Comparison of ENCODE assay signal across 15 mouse cellular contexts in genomic region chr7:90233921-90234320, GRCm38 (mm10). TPM values are rescaled to one million over a fixed set of nuclear protein-coding genes. Genes with fewer than 3 reads are reported as not detected.
A peak's percentile ranks its signal among the peaks of the same experiment; 100 is the strongest.
DNase-seq lines count a peak whose midpoint lies in the region; ATAC-seq and TF ChIP-seq lines count a peak whose summit lies in the region.
"Had no signal": no experiment of that assay in that cellular context is flagged by ENCODE, and none has a peak within 500 bp of the region (broad histone marks: within the 10 kb centered on the region; RNA-seq: fewer than 3 reads in every experiment).

No protein-coding gene starts in this region.

- peak; percentile 42 for DNase-seq in gastrocnemius, adult 18-20 months (ENCODE audit: low spot score)
- DNase-seq in gastrocnemius, postnatal 10 days: no peak
- DNase-seq in embryonic facial prominence, embryonic 11.5 days (ENCODE audit: low spot score): peak; percentile 29
- peak; percentile 18 for DNase-seq in limb, embryonic 14.5 days (ENCODE audit: low spot score)
- no peak for DNase-seq in left cerebral cortex, adult 11 months (ENCODE audit: low spot score)
- no peak for DNase-seq in thymus, postnatal 0 days (ENCODE audit: low spot score)
- no peak for DNase-seq in right cerebral cortex, adult 18-20 months

- 44% methylated on average over 4 of the region's 4 CpGs for WGBS in embryonic facial prominence, embryonic 11.5 days
- WGBS in heart, embryonic 13.5 days: 38% methylated on average over 4 of the region's 4 CpGs
- 28% methylated on average over 4 of the region's 4 CpGs for WGBS in limb, embryonic 14.5 days

- no peak for ATAC-seq in embryonic facial prominence, embryonic 11.5 days (replicated peaks; ENCODE audit: insufficient number of reproducible peaks, low FRiP score, low TSS enrichment, low read depth)
- no peak for ATAC-seq in heart, embryonic 13.5 days (ENCODE audit: extremely low read depth, insufficient number of reproducible peaks, low FRiP score, low TSS enrichment)
- ATAC-seq in limb, embryonic 14.5 days (ENCODE audit: low FRiP score, low read depth): peak; percentile 63; the same call in 1 of the 2 replicates

- H3K4me2 ChIP-seq in embryonic facial prominence, embryonic 11.5 days (ENCODE audit: low read depth, low read length): no peak overlapping the region
- H3K4me2 ChIP-seq in heart, embryonic 13.5 days: no peak overlapping the region
- no peak overlapping the region for H3K4me2 ChIP-seq in limb, embryonic 14.5 days (replicated peaks; ENCODE audit: low read depth, low read length, severe bottlenecking)
- H3K4me2 ChIP-seq: forebrain, embryonic 12.5 days; liver, embryonic 15.5 days had no signal

- no peak overlapping the region for H3K9ac ChIP-seq in embryonic facial prominence, embryonic 11.5 days (replicated peaks; ENCODE audit: low read length)
- H3K9ac ChIP-seq in heart, embryonic 13.5 days: no peak overlapping the region
- no peak overlapping the region for H3K9ac ChIP-seq in limb, embryonic 14.5 days (ENCODE audit: low read depth, low read length, severe bottlenecking)
- H3K9ac ChIP-seq: forebrain, embryonic 12.5 days; liver, embryonic 15.5 days had no signal

- H3K4me3 ChIP-seq in embryonic facial prominence, embryonic 11.5 days (ENCODE audit: low read depth, low read length): no peak overlapping the region
- no peak overlapping the region for H3K4me3 ChIP-seq in heart, embryonic 13.5 days
- no peak overlapping the region for H3K4me3 ChIP-seq in limb, embryonic 14.5 days (replicated peaks; ENCODE audit: low read length)
- H3K4me3 ChIP-seq: forebrain, embryonic 12.5 days; liver, embryonic 15.5 days had no signal

- no peak overlapping the region for H3K27ac ChIP-seq in embryonic facial prominence, embryonic 11.5 days (replicated peaks; ENCODE audit: low read depth, low read length)
- peak overlapping the region; percentile 42; the same call in 1 of the 2 replicates for H3K27ac ChIP-seq in heart, embryonic 13.5 days (replicated peaks)
- H3K27ac ChIP-seq in limb, embryonic 14.5 days (replicated peaks; ENCODE audit: low read depth, low read length): no peak overlapping the region
- H3K27ac ChIP-seq: forebrain, embryonic 12.5 days; liver, embryonic 15.5 days had no signal

- no peaks in the 10 kb centered on the region for H3K36me3 ChIP-seq in embryonic facial prominence, embryonic 11.5 days (replicated peaks; ENCODE audit: control insufficient read depth, insufficient read depth, low read depth, low read length)
- no peaks in the 10 kb centered on the region for H3K36me3 ChIP-seq in heart, embryonic 13.5 days
- no peaks in the 10 kb centered on the region for H3K36me3 ChIP-seq in limb, embryonic 14.5 days (ENCODE audit: control insufficient read depth, insufficient read depth, low read length)
- H3K36me3 ChIP-seq: forebrain, embryonic 12.5 days; liver, embryonic 15.5 days had no signal

- no peaks in the 10 kb centered on the region for H3K9me3 ChIP-seq in embryonic facial prominence, embryonic 11.5 days (replicated peaks; ENCODE audit: control insufficient read depth, low read length)
- H3K9me3 ChIP-seq in heart, embryonic 13.5 days: no peaks in the 10 kb centered on the region
- H3K9me3 ChIP-seq in limb, embryonic 14.5 days (ENCODE audit: control insufficient read depth, low read length): no peaks in the 10 kb centered on the region
- H3K9me3 ChIP-seq: forebrain, embryonic 12.5 days; liver, embryonic 15.5 days had no signal

- no peak for TF ChIP-seq POLR2A in limb, embryonic 14.5 days (IDR thresholded peaks at IDR 0.05; ENCODE audit: borderline replicate concordance, extremely low read depth, insufficient read depth, insufficient read length)

- H3K4me1 ChIP-seq in embryonic facial prominence, embryonic 11.5 days (ENCODE audit: control insufficient read depth, insufficient read depth, low read length): no peaks in the 10 kb centered on the region
- H3K4me1 ChIP-seq in heart, embryonic 13.5 days: no peaks in the 10 kb centered on the region
- no peaks in the 10 kb centered on the region for H3K4me1 ChIP-seq in limb, embryonic 14.5 days (ENCODE audit: control insufficient read depth, insufficient read depth, low read length)
- H3K4me1 ChIP-seq: liver, embryonic 15.5 days had no signal

- no peaks in the 10 kb centered on the region for H3K27me3 ChIP-seq in embryonic facial prominence, embryonic 11.5 days (ENCODE audit: control insufficient read depth, insufficient read depth, low read length)
- no peaks in the 10 kb centered on the region for H3K27me3 ChIP-seq in heart, embryonic 13.5 days (replicated peaks)
- H3K27me3 ChIP-seq in limb, embryonic 14.5 days (ENCODE audit: control insufficient read depth, insufficient read depth, low read length): no peaks in the 10 kb centered on the region
- H3K27me3 ChIP-seq: forebrain, embryonic 12.5 days; liver, embryonic 15.5 days had no signal

RNA-seq across cellular contexts. Expression of gene Ccdc83, which starts 31.7 kb away (rescaled TPM):
- not detected for total RNA-seq in gastrocnemius, adult 18-20 months (2021)
- under 1 TPM; 0.61 to 0.87 TPM for total RNA-seq in gastrocnemius, postnatal 10 days (2021)
- polyA plus RNA-seq in embryonic facial prominence, embryonic 11.5 days (2014; fragmentation: Nextera tagmentation; extraction: Ambion mirVana): not detected in 2 replicates
- not detected in 2 replicates for polyA plus RNA-seq in heart, embryonic 13.5 days (2015; fragmentation: Nextera tagmentation; extraction: Ambion mirVana)
- polyA plus RNA-seq in limb, embryonic 14.5 days (2012; rRNA removed): 0.14 TPM in 1 of 2 replicates, not detected in the other
- polyA plus RNA-seq in limb, embryonic 14.5 days (2014; fragmentation: Nextera tagmentation; extraction: Ambion mirVana): not detected in 2 replicates
- not detected in 2 replicates for polyA plus RNA-seq in thymus, postnatal 0 days (2015; fragmentation: Nextera tagmentation; extraction: Ambion mirVana)
- total RNA-seq: left cerebral cortex, postnatal 14 days; megakaryocyte-erythroid progenitor cell, adult 5-6 weeks had no signal
- polyA plus RNA-seq: forebrain, embryonic 12.5 days; intestine, embryonic 14.5 days; large intestine, adult 2 months; liver, embryonic 15.5 days; spleen, adult 2 months had no signal

Comparison
In these comparisons a context has a peak if more than half of its experiments do, and no peak if none do; other contexts are left out.
1. DNase-seq: peak in gastrocnemius, adult 18-20 months (single experiment), embryonic facial prominence, embryonic 11.5 days (single experiment) and limb, embryonic 14.5 days (single experiment); none in gastrocnemius, postnatal 10 days (single experiment), left cerebral cortex, adult 11 months (single experiment), thymus, postnatal 0 days (single experiment) and right cerebral cortex, adult 18-20 months (single experiment).